Mouse (Mus musculus) heart, postnatal 14 days (tissue): ENCODE measurements at regions not wholly inside any gene's neighbourhood (a gene's known extent, or its start where the extent isn't known, plus 50 kb on each side); places are given as distances from the start of the nearest gene placed in this dataset.

Experiments used
- DNase-seq, 2 experiments: peaks; one replicate each; pipeline ENCODE4 v3.0.0; 2021 to 2022
- intact Hi-C: fragments of 180-260 bp; cut with DNase I; formaldehyde crosslinking; loops from one replicate; pipeline ENCODE4 v1.15.1; 2025

GRCm38 (mm10) chr5:90164434-90164833 lies 59.4 kb downstream of the Cox18 start:
- DNase-seq = peak; percentile 26 to 42
- intact Hi-C loops = no loop called here

GRCm38 (mm10) chr5:90163033-90163859 lies 60.6 kb downstream of the Cox18 start:
- intact Hi-C loops = no loop called here
- no peak for DNase-seq

GRCm38 (mm10) chr5:90160281-90160680 lies 63.5 kb downstream of the Cox18 start:
- intact Hi-C loops = no loop called here
- no peak for DNase-seq

GRCm38 (mm10) chr5:90156522-90156921 lies 67.3 kb downstream of the Cox18 start:
- DNase-seq = no peak
- intact Hi-C loops = no loop called here

- intact Hi-C loops = no loop called here
- peak; percentile 11 to 31 for DNase-seq
These were observed 73.9 kb downstream of the Cox18 start for GRCm38 (mm10) chr5:90149611-90150532.

- peak in 1 of 2 experiments; percentile 3 for DNase-seq
- intact Hi-C loops = no loop called here
These were observed 87.8 kb downstream of the Cox18 start for GRCm38 (mm10) chr5:90135971-90136370.

- intact Hi-C loops = no loop called here
- DNase-seq = no peak
These were observed 116.8 kb downstream of the Cox18 start for GRCm38 (mm10) chr5:90107036-90107435.

GRCm38 (mm10) chr5:90104672-90105071 lies 119.1 kb downstream of the Cox18 start:
- DNase-seq = no peak

GRCm38 (mm10) chr5:90088541-90088940 lies 135.3 kb downstream of the Cox18 start:
- no peak for DNase-seq
- intact Hi-C loops = no loop called here

More at GRCm38 (mm10) chr5:90104672-90105071, 119.1 kb downstream of the Cox18 start:
- intact Hi-C loops = no loop called here

- DNase-seq = no peak
- intact Hi-C loops = no loop called here
These were observed 137.3 kb downstream of the Cox18 start for GRCm38 (mm10) chr5:90086491-90086890.

GRCm38 (mm10) chr5:90077025-90077536 lies 146.7 kb downstream of the Cox18 start:
- no peak for DNase-seq
- intact Hi-C loops = no loop called here

GRCm38 (mm10) chr5:90075629-90076349 lies 148.0 kb downstream of the Cox18 start:
- intact Hi-C loops = no loop called here
- DNase-seq = peak; percentile 24 to 44

GRCm38 (mm10) chr5:90071806-90072205 lies 152.0 kb downstream of the Cox18 start:
- intact Hi-C loops = no loop called here
- DNase-seq = no peak

GRCm38 (mm10) chr5:90068601-90069000 lies 155.2 kb downstream of the Cox18 start:
- intact Hi-C loops = no loop called here
- DNase-seq = no peak

GRCm38 (mm10) chr5:90067817-90068216 lies 156.0 kb downstream of the Cox18 start:
- intact Hi-C loops = no loop called here
- no peak for DNase-seq

- intact Hi-C loops = no loop called here
- DNase-seq = peak in 1 of 2 experiments; percentile 18
These were observed 157.8 kb downstream of the Cox18 start for GRCm38 (mm10) chr5:90065884-90066615.

GRCm38 (mm10) chr5:90055686-90056085 lies 168.1 kb downstream of the Cox18 start:
- intact Hi-C loops = no loop called here
- no peak for DNase-seq

GRCm38 (mm10) chr5:90052516-90052915 lies 169.4 kb upstream of the Adamts3 start:
- no peak for DNase-seq
- intact Hi-C loops = no loop called here

- intact Hi-C loops = no loop called here
- no peak for DNase-seq
These were observed 166.7 kb upstream of the Adamts3 start for GRCm38 (mm10) chr5:90049856-90050255.

GRCm38 (mm10) chr5:90042781-90043180 lies 159.6 kb upstream of the Adamts3 start:
- intact Hi-C loops = no loop called here
- DNase-seq = no peak
